Mouse (Mus musculus) intestine, embryonic 15.5 days (tissue): ENCODE measurements around the gene Tmem17. TPM values are rescaled to one million over a fixed set of nuclear protein-coding genes. Genes with fewer than 3 reads are reported as not detected.
A peak's percentile ranks its signal among the peaks of the same experiment; 100 is the strongest.

ENCODE experiments used
- ATAC-seq: fragments of 200-750 bp; cut with Nextera tagmentation; 2 replicates; pipeline ENCODE4 v1.8.0; 2017; ENCODE audit warnings: moderate TSS enrichment, moderate library complexity
- H3K27ac ChIP-seq: fragments of 300-500 bp; sonication (generic); 2 replicates; pipeline ENCODE4 v1.5.1; 2015; ENCODE audit warnings: mild to moderate bottlenecking, inconsistent platforms
- H3K27me3 ChIP-seq: fragments of 300-500 bp; sonication (generic); replicated peaks from 2 replicates; pipeline ENCODE4 v1.6.1; 2015; ENCODE audit warnings: inconsistent platforms
- H3K36me3 ChIP-seq: fragments of 300-500 bp; sonication (generic); 2 replicates; pipeline ENCODE4 v1.6.1; 2015; ENCODE audit warnings: inconsistent platforms
- H3K4me1 ChIP-seq: fragments of 300-500 bp; sonication (generic); replicated peaks from 2 replicates; pipeline ENCODE4 v1.6.1; 2015; ENCODE audit warnings: inconsistent platforms
- H3K4me2 ChIP-seq: fragments of 300-500 bp; sonication (generic); replicated peaks from 2 replicates; pipeline ENCODE4 v1.6.1; 2015; ENCODE audit warnings: mild to moderate bottlenecking, inconsistent platforms
- H3K4me3 ChIP-seq: fragments of 300-500 bp; sonication (generic); replicated peaks from 2 replicates; pipeline ENCODE4 v1.5.1; 2015; ENCODE audit warnings: inconsistent platforms
- H3K9ac ChIP-seq: fragments of 300-500 bp; sonication (generic); 2 replicates; pipeline ENCODE4 v1.6.1; 2015; ENCODE audit warnings: inconsistent platforms
- H3K9me3 ChIP-seq: fragments of 300-500 bp; sonication (generic); 2 replicates; pipeline ENCODE4 v1.6.1; 2016; ENCODE audit warnings: inconsistent platforms
- WGBS: fragments of 180-500 bp; shearing (Covaris S2); methylation state at CpG from one replicate; pipeline ENCODE4 v1.1.7; 2015; 5-methylcytosine and 5-hydroxymethylcytosine counted together
- polyA plus RNA-seq: library from polyadenylated mRNA; unstranded; fragments of >200 nt; fragmentation: Nextera tagmentation; extraction: Ambion mirVana; gene quantifications from 2 replicates; pipeline ENCODE4 v1.2.1, GENCODE M21; 2015

The Tmem17 gene
- polyA plus RNA-seq, 1 experiment from 2014 or later = 12.0 TPM

GRCm38 (mm10) chr11:22518445-22518844 is 6.6 kb downstream of the Tmem17 start:
- no peak overlapping the region for H3K4me3 ChIP-seq
- no peaks in the 10 kb centered on the region for H3K36me3 ChIP-seq
- H3K9me3 ChIP-seq = no peaks in the 10 kb centered on the region
- ATAC-seq = no peak
- H3K27ac ChIP-seq = no peak overlapping the region
- H3K9ac ChIP-seq = no peak overlapping the region
- 83% methylated on average over 6 of the region's 6 CpGs for WGBS
- H3K4me2 ChIP-seq = no peak overlapping the region
- H3K4me1 ChIP-seq = no peaks in the 10 kb centered on the region
- H3K27me3 ChIP-seq = no peaks in the 10 kb centered on the region

- Histone ChIP-seq H3K9ac (no peak overlapping the region), H3K4me3 (no peak overlapping the region), H3K36me3 (no peaks in the 10 kb centered on the region), H3K4me2 (no peak overlapping the region), H3K27ac (no peak overlapping the region), H3K9me3 (no peaks in the 10 kb centered on the region), H3K4me1 (no peaks in the 10 kb centered on the region), H3K27me3 (no peaks in the 10 kb centered on the region)
- no peak for ATAC-seq
- 98% methylated on average over 4 of the region's 4 CpGs for WGBS
Observed at GRCm38 (mm10) chr11:22520251-22520650, 8.4 kb downstream of the Tmem17 start.

GRCm38 (mm10) chr11:22524606-22525005 is 12.7 kb downstream of the Tmem17 start:
- Histone ChIP-seq H3K36me3 (no peaks in the 10 kb centered on the region), H3K9ac (no peak overlapping the region), H3K9me3 (no peaks in the 10 kb centered on the region; the same call in 1 of the 2 replicates), H3K4me1 (no peaks in the 10 kb centered on the region), H3K27me3 (no peaks in the 10 kb centered on the region), H3K4me2 (no peak overlapping the region), H3K27ac (no peak overlapping the region), H3K4me3 (no peak overlapping the region)
- 89% methylated on average over 1 of the region's 1 CpGs for WGBS
- ATAC-seq = no peak

DNA sequence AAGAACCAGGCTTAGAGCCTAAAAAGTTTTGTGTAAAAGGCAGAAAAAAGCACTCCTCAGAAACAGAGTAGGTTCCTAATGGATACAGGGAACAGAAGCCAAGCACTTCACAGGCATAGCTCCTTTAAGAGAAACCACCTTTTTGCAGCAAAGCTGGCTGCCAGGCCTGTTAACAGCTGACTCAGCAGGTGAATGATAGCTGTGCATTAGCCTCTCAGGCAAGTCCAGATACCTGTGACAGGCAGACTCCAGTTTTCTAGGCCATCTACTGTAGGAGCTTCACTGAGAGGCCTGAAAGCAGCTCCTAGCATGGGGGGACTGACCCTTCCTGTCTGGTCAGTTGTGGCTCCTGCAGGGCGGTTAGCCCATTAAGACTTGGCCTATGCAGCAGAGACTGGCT is 28.7 kb downstream of the Tmem17 start:
- no peak for ATAC-seq
- Histone ChIP-seq H3K9me3 (no peaks in the 10 kb centered on the region), H3K4me1 (no peaks in the 10 kb centered on the region), H3K4me3 (no peak overlapping the region), H3K9ac (no peak overlapping the region), H3K4me2 (no peak overlapping the region), H3K27me3 (no peaks in the 10 kb centered on the region), H3K27ac (no peak overlapping the region), H3K36me3 (no peaks in the 10 kb centered on the region)
- WGBS = 63% methylated on average over 1 of the region's 1 CpGs

DNA sequence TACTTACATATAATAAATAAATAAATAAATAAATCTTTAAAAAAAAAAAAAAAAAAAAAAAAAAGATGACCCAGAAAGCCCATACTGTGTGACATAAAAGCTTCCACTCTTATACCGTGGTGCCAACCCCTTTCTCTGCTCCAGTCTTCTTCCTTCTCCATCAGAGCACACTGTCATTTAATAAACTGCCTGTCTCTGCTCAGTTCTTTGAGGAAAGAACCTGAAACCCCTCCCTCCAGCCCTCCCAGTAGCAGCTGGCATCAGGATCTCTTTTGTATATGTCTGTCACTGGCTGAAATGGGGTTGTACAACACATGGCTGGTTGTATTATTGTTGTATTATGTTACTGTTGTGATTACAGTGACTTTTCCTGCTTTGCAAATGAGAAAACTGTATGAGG is 48.2 kb downstream of the Tmem17 start:
- 60% methylated on average over 1 of the region's 1 CpGs for WGBS

GRCm38 (mm10) chr11:22560503-22561328 is 48.8 kb downstream of the Tmem17 start:
- Histone ChIP-seq H3K4me2 (no peak overlapping the region), H3K4me3 (no peak overlapping the region), H3K4me1 (peaks cover 9% of the 10 kb centered on the region; the same call in 1 of the 2 replicates), H3K9ac (no peak overlapping the region), H3K27ac (0 out of 2 replicates have a peak overlapping the region, but pooled peaks have one; percentile 7), H3K27me3 (no peaks in the 10 kb centered on the region), H3K36me3 (no peaks in the 10 kb centered on the region), H3K9me3 (no peaks in the 10 kb centered on the region)
- WGBS = 33% methylated on average over 6 of the region's 6 CpGs
- ATAC-seq = peak; percentile 73

More for the DNA sequence above, 48.2 kb downstream of the Tmem17 start:
- Histone ChIP-seq H3K27me3 (no peaks in the 10 kb centered on the region), H3K4me3 (no peak overlapping the region), H3K27ac (no peak overlapping the region), H3K36me3 (no peaks in the 10 kb centered on the region), H3K9ac (no peak overlapping the region), H3K9me3 (no peaks in the 10 kb centered on the region), H3K4me2 (no peak overlapping the region), H3K4me1 (peaks cover 9% of the 10 kb centered on the region; the same call in 1 of the 2 replicates)
- no peak for ATAC-seq

DNA sequence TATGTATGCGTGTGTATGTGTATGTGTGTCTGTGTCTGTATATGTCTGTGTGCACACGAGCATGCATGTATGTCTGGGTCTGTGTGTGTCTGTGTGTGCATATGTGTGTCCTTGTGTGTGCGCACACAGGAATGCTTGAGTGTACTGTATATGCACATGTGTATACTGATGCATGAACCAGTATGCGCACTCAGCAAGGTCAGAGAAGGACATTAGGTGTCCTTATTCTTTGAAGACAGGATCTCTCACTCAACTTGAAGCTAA is 49.4 kb downstream of the Tmem17 start:
- WGBS = 90% methylated on average over 4 of the region's 4 CpGs
- H3K27ac ChIP-seq = no peak overlapping the region

DNA sequence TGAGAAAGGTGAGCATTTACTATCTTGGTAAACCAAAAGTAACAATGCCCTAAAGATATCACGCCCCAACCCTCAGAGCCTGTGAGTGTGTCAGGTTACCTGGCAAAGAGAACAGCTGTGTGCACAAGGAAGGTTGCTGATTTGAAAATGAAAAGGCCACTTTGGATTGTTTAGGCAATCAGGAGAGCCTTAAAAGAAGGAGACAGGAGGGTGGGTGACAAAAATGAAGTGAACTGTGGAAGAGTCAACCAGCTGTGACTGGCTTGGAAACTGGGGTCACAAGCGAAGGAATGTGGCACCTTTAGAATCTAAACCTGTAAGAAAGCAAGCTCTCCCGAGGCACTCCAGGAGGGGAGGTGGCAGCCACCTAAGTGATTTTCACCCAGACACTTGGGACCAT is 51.8 kb downstream of the Tmem17 start:
- 71% methylated on average over 3 of the region's 3 CpGs for WGBS

More for the DNA sequence above, 49.4 kb downstream of the Tmem17 start:
- H3K4me2 ChIP-seq = no peak overlapping the region
- no peaks in the 10 kb centered on the region for H3K9me3 ChIP-seq
- H3K27me3 ChIP-seq = no peaks in the 10 kb centered on the region
- H3K4me3 ChIP-seq = no peak overlapping the region
- no peak for ATAC-seq
- H3K9ac ChIP-seq = no peak overlapping the region
- no peaks in the 10 kb centered on the region for H3K36me3 ChIP-seq
- H3K4me1 ChIP-seq = peaks cover 9% of the 10 kb centered on the region; the same call in 1 of the 2 replicates

GRCm38 (mm10) chr11:22564676-22565075 is 52.8 kb downstream of the Tmem17 start:
- 85% methylated on average over 3 of the region's 3 CpGs for WGBS

More for the DNA sequence above, 51.8 kb downstream of the Tmem17 start:
- no peak for ATAC-seq
- H3K9me3 ChIP-seq = no peaks in the 10 kb centered on the region
- no peak overlapping the region for H3K4me2 ChIP-seq
- no peak overlapping the region for H3K4me3 ChIP-seq
- no peak overlapping the region for H3K9ac ChIP-seq
- H3K27ac ChIP-seq = no peak overlapping the region
- no peaks in the 10 kb centered on the region for H3K27me3 ChIP-seq
- H3K4me1 ChIP-seq = peaks cover 9% of the 10 kb centered on the region; the same call in 1 of the 2 replicates
- no peaks in the 10 kb centered on the region for H3K36me3 ChIP-seq

More at GRCm38 (mm10) chr11:22564676-22565075, 52.8 kb downstream of the Tmem17 start:
- H3K9ac ChIP-seq = no peak overlapping the region
- H3K4me1 ChIP-seq = peaks cover 9% of the 10 kb centered on the region; the same call in 1 of the 2 replicates
- no peak for ATAC-seq
- no peak overlapping the region for H3K4me3 ChIP-seq
- H3K27ac ChIP-seq = no peak overlapping the region
- H3K9me3 ChIP-seq = no peaks in the 10 kb centered on the region
- no peaks in the 10 kb centered on the region for H3K27me3 ChIP-seq
- H3K36me3 ChIP-seq = no peaks in the 10 kb centered on the region
- no peak overlapping the region for H3K4me2 ChIP-seq

Other genes with a start within 250 kb of the Tmem17 start
- gene Ehbp1, start 169.8 kb upstream of the Tmem17 start, polyA plus RNA-seq = 8.5 and 8.8 TPM in 2 replicates